Mouse (Mus musculus): ENCODE measurements at regions not wholly inside any gene's neighbourhood (a gene's known extent, or its start where the extent isn't known, plus 50 kb on each side); places are given as distances from the start of the nearest gene placed in this dataset.

GRCm38 (mm10) chr5:118960521-118961001, 400.1 kb downstream of the Med13l start:
- H3K9me3 ChIP-seq: no peaks in the 10 kb centered on the region
- H3K27me3 ChIP-seq (ENCODE audit: insufficient read depth, poor library complexity, severe bottlenecking): no peaks in the 10 kb centered on the region
- DNase-seq (ENCODE audit: low spot score): no peak
- H3K4me3 ChIP-seq: no peak overlapping the region
- no peak overlapping the region for H3K27ac ChIP-seq
- 79% methylated on average over 21 of the region's 21 CpGs for WGBS
- peaks cover 10% of the 10 kb centered on the region; the same call in 1 of the 2 replicates for H3K4me1 ChIP-seq
- H3K36me3 ChIP-seq: no peaks in the 10 kb centered on the region

GRCm38 (mm10) chr5:118961091-118961490, 400.6 kb downstream of the Med13l start:
- Histone ChIP-seq H3K27ac (0 out of 2 replicates have a peak overlapping the region, but pooled peaks have one; percentile 52), H3K36me3 (no peaks in the 10 kb centered on the region), H3K4me3 (no peak overlapping the region), H3K27me3 (ENCODE audit: insufficient read depth, poor library complexity, severe bottlenecking) (no peaks in the 10 kb centered on the region), H3K4me1 (peaks cover 10% of the 10 kb centered on the region; the same call in 1 of the 2 replicates), H3K9me3 (no peaks in the 10 kb centered on the region)
- WGBS: 77% methylated on average over 11 of the region's 11 CpGs
- DNase-seq (ENCODE audit: low spot score): no peak

GRCm38 (mm10) chr5:118962152-118962551, 401.7 kb downstream of the Med13l start:
- Histone ChIP-seq H3K27ac (no peak overlapping the region), H3K4me1 (peaks cover 10% of the 10 kb centered on the region; the same call in 1 of the 2 replicates), H3K27me3 (ENCODE audit: insufficient read depth, poor library complexity, severe bottlenecking) (no peaks in the 10 kb centered on the region), H3K36me3 (no peaks in the 10 kb centered on the region), H3K9me3 (no peaks in the 10 kb centered on the region), H3K4me3 (no peak overlapping the region)
- DNase-seq (ENCODE audit: low spot score): no peak
- 93% methylated on average over 3 of the region's 3 CpGs for WGBS

DNA sequence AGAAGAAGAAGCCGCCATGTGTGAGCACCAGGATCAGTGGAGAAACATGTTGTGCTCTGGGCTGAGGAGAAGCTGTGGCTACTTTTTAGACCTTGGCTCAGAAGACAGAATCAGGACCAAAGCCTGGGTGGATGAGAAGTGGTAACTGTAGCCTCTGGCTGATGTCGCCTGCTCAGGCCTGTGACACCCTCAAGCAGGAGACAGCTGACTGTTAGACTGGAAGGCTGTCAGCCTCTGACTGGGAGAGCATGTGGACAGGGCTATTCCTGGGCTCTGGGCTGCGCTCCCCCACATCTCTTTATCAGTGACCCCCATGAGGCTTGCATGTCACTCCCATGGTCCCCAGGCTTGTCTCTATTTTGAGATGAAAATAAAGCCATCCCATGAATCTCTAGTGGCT, 402.5 kb downstream of the Med13l start:
- Histone ChIP-seq H3K4me3 (no peak overlapping the region), H3K27me3 (ENCODE audit: insufficient read depth, poor library complexity, severe bottlenecking) (no peaks in the 10 kb centered on the region), H3K27ac (no peak overlapping the region), H3K9me3 (no peaks in the 10 kb centered on the region), H3K4me1 (peaks cover 10% of the 10 kb centered on the region; the same call in 1 of the 2 replicates), H3K36me3 (no peaks in the 10 kb centered on the region)
- no peak for DNase-seq (ENCODE audit: low spot score)
- WGBS: 63% methylated on average over 3 of the region's 3 CpGs

DNA sequence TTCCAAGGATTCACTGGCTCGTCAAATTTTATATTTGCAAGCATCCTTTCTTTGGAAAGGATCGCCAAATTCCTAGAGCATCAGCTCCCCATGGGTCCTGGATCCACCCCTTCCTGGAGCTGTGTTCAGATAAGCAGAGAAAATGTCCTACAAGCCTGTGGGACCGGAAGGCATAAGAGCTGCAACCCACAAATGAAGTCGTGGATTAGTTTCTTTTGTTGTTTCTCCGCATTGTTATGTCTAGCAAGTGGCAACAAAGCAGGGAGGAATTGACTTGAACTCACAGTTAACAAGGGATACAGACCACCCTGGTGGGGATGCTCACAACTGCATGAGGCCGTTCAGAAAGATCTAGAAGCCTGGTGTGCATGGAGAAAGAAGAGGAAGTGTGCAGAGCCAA, 406.4 kb downstream of the Med13l start:
- H3K27me3 ChIP-seq (ENCODE audit: insufficient read depth, poor library complexity, severe bottlenecking): peaks cover 4% of the 10 kb centered on the region; the same call in 1 of the 2 replicates
- H3K36me3 ChIP-seq: no peaks in the 10 kb centered on the region
- WGBS: 68% methylated on average over 6 of the region's 6 CpGs
- DNase-seq (ENCODE audit: low spot score): no peak
- H3K4me1 ChIP-seq: peaks cover 3% of the 10 kb centered on the region; the same call in 1 of the 2 replicates
- no peak overlapping the region for H3K4me3 ChIP-seq
- no peaks in the 10 kb centered on the region for H3K9me3 ChIP-seq
- no peak overlapping the region for H3K27ac ChIP-seq

GRCm38 (mm10) chr5:118967718-118968117, 407.2 kb downstream of the Med13l start:
- H3K36me3 ChIP-seq: no peaks in the 10 kb centered on the region
- WGBS: 73% methylated on average over 11 of the region's 11 CpGs
- H3K27me3 ChIP-seq (ENCODE audit: insufficient read depth, poor library complexity, severe bottlenecking): peaks cover 4% of the 10 kb centered on the region; the same call in 1 of the 2 replicates
- no peak for DNase-seq (ENCODE audit: low spot score)
- H3K4me3 ChIP-seq: no peak overlapping the region
- peaks cover 3% of the 10 kb centered on the region; the same call in 1 of the 2 replicates for H3K4me1 ChIP-seq
- no peak overlapping the region for H3K27ac ChIP-seq
- H3K9me3 ChIP-seq: no peaks in the 10 kb centered on the region

DNA sequence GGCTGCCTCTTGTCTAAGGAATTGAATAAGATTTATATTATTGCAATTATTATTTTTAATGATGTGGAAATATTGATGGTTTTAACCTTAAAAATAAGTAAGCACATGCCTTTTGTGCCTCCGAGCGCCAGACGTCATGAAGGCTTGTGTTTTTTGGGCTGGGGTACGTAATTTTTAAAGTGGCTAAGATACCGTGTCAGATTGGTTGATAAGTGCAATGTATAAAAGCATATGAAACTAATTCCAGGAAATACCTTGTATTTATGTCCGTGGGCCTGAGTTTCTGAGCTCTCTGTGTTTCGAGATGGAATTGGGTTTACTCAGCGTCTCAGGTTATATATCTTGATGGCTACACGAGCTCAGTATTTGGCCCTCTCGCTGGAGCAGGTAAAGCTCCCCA, 414.7 kb downstream of the Med13l start:
- H3K27me3 ChIP-seq (ENCODE audit: insufficient read depth, poor library complexity, severe bottlenecking): peaks cover 16% of the 10 kb centered on the region; the same call in 1 of the 2 replicates
- 86% methylated on average over 10 of the region's 10 CpGs for WGBS
- no peaks in the 10 kb centered on the region for H3K9me3 ChIP-seq

DNA sequence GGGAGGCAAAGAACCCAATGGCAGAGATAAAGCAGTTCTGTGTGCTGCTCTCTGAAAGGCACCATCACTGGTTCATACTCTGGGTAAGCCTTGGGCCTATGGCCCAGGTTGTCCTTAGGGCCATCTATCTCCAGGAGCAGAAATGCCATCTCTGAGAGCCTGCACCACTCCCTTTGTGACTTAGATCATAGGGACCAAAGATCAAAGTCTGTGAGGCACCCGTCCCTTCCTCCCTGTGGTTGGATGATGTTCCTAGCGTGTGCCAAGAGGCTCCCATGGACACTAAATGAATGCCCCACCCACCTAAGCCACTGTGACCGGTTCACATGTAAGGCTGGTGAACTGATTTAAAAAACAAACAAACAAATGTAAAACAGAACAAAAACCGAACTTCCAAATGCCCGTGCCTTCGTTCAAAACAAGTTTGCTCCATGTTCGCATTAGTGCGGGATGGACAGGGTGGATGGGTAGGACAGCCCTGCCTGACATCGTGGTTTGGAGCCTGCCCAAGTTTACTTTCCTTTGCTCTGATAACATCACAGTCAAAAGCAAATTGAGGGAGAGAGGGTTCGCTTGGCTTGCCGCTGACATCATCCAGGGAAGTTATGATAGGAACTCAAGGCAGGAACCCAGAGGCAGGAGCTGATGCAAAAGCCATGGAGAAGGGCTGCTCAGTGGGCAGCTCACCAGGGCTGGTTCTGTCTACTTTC, 418.6 kb downstream of the Med13l start:
- Histone ChIP-seq H3K4me3 (no peak overlapping the region), H3K27me3 (ENCODE audit: insufficient read depth, poor library complexity, severe bottlenecking) (peaks cover 14% of the 10 kb centered on the region; the same call in 1 of the 2 replicates), H3K9me3 (no peaks in the 10 kb centered on the region), H3K27ac (no peak overlapping the region), H3K36me3 (no peaks in the 10 kb centered on the region), H3K4me1 (peaks cover 6% of the 10 kb centered on the region)
- 77% methylated on average over 11 of the region's 11 CpGs for WGBS
- no peak for DNase-seq (ENCODE audit: low spot score)

More for the DNA sequence above, 414.7 kb downstream of the Med13l start:
- no peaks in the 10 kb centered on the region for H3K36me3 ChIP-seq
- no peak overlapping the region for H3K27ac ChIP-seq
- H3K4me1 ChIP-seq: no peaks in the 10 kb centered on the region
- no peak for DNase-seq (ENCODE audit: low spot score)
- no peak overlapping the region for H3K4me3 ChIP-seq

DNA sequence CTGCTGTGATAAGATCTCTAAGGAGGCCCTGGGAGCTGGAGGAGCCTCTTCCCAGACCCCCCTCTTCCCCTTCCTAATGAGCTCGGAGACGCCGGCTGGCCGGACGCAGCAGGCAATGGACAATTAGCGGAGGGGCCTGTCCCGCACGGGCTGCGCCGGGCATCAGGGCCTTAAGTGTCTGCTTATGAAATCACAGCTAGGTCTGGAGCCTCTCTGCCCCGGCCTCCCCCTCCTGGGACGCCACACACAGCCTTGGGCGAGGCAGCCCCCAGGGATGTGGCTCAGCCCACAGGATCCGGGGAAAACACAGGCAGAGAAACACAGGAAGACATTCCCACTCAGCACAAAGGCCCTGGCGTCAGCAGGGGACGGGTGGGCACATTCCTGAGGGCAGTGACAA, 420.6 kb downstream of the Med13l start:
- WGBS: 26% methylated on average over 16 of the region's 16 CpGs
- H3K4me1 ChIP-seq: peaks cover 10% of the 10 kb centered on the region
- no peak for DNase-seq (ENCODE audit: low spot score)
- no peaks in the 10 kb centered on the region for H3K9me3 ChIP-seq
- no peak overlapping the region for H3K4me3 ChIP-seq
- H3K36me3 ChIP-seq: no peaks in the 10 kb centered on the region
- peaks cover 25% of the 10 kb centered on the region; the same call in 1 of the 2 replicates for H3K27me3 ChIP-seq (ENCODE audit: insufficient read depth, poor library complexity, severe bottlenecking)
- peak overlapping the region; percentile 23; the same call in 1 of the 2 replicates for H3K27ac ChIP-seq

DNA sequence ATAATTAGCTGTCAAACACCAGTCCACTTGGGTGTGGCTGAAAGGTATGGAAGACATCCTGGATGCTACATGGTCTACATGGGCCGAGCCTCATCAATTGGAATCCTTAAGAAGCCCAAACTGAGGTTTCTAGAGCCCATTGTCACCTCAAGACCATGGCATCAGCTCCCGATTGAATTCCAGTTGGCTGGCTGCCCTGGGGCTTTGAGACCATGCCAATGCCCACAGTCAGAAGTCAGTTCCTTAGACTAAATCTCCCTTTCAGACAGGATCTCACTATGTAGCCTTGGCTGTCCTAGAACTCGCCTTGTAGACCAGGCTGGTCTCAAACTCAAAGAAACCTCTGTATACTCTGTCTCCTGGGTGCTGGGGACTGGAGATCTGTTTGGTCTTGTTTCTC, 423.8 kb downstream of the Med13l start:
- no peaks in the 10 kb centered on the region for H3K9me3 ChIP-seq
- no peak overlapping the region for H3K4me3 ChIP-seq
- H3K27ac ChIP-seq: no peak overlapping the region
- 86% methylated on average over 3 of the region's 3 CpGs for WGBS
- no peak for DNase-seq (ENCODE audit: low spot score)
- H3K27me3 ChIP-seq (ENCODE audit: insufficient read depth, poor library complexity, severe bottlenecking): peaks cover 31% of the 10 kb centered on the region; the same call in 1 of the 2 replicates
- H3K4me1 ChIP-seq: peaks cover 22% of the 10 kb centered on the region
- H3K36me3 ChIP-seq: no peaks in the 10 kb centered on the region

- Histone ChIP-seq H3K4me3 (no peak overlapping the region), H3K27ac (no peak overlapping the region), H3K9me3 (no peaks in the 10 kb centered on the region), H3K36me3 (no peaks in the 10 kb centered on the region), H3K27me3 (ENCODE audit: insufficient read depth, poor library complexity, severe bottlenecking) (peaks cover 26% of the 10 kb centered on the region; the same call in 1 of the 2 replicates), H3K4me1 (peaks cover 22% of the 10 kb centered on the region)
- DNase-seq (ENCODE audit: low spot score): no peak
- WGBS: 76% methylated on average over 9 of the region's 9 CpGs
Measured at GRCm38 (mm10) chr5:118984797-118985408, 424.4 kb downstream of the Med13l start.

DNA sequence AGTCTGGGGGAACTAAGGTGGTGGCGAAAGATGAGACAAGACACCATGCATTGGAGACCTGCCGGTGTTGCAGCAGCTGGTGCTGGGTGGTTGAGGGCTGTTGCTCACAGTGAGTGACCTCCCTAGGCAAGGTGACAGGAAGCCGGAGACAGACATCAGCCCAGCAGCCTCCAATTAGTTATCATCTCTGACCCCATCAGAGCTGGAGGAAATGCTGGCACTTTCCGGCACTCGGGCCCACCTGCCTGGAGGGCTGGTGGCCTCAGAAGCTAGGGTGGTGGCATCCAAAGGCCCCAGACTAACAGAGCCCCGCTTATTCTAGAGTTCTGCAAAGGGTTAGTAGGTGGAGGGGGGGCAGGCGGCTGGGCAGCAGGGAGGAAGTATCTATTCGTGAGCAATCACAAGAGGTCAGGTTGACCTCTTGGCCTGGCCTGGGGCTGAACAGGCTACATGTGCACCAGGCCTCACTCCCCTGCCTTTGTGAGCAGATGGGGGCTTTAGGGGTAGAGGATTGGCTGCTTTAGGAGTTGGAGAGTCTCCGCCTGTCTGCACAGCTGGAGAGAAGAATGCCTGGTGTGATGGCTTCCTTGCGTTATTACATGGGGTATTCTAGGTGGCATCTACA, 427.0 kb downstream of the Med13l start:
- Histone ChIP-seq H3K4me1 (peaks cover 16% of the 10 kb centered on the region), H3K4me3 (no peak overlapping the region), H3K27me3 (ENCODE audit: insufficient read depth, poor library complexity, severe bottlenecking) (peaks cover 39% of the 10 kb centered on the region), H3K9me3 (no peaks in the 10 kb centered on the region), H3K36me3 (no peaks in the 10 kb centered on the region), H3K27ac (no peak overlapping the region)
- no peak for DNase-seq (ENCODE audit: low spot score)
- 42% methylated on average over 10 of the region's 10 CpGs for WGBS

GRCm38 (mm10) chr5:118999124-118999523, 438.6 kb downstream of the Med13l start:
- peaks cover 33% of the 10 kb centered on the region for H3K27me3 ChIP-seq (ENCODE audit: insufficient read depth, poor library complexity, severe bottlenecking)
- WGBS: 11% methylated on average over 15 of the region's 15 CpGs

More at GRCm38 (mm10) chr5:118999124-118999523, 438.6 kb downstream of the Med13l start:
- H3K9me3 ChIP-seq: no peaks in the 10 kb centered on the region
- H3K4me3 ChIP-seq: no peak overlapping the region
- H3K4me1 ChIP-seq: peaks cover 8% of the 10 kb centered on the region; the same call in 1 of the 2 replicates
- DNase-seq (ENCODE audit: low spot score): no peak
- no peaks in the 10 kb centered on the region for H3K36me3 ChIP-seq
- no peak overlapping the region for H3K27ac ChIP-seq

Data from heart, embryonic 10.5 days (tissue).